7 mouse cellular contexts compared by ENCODE assay signal in the genomic region with DNA sequence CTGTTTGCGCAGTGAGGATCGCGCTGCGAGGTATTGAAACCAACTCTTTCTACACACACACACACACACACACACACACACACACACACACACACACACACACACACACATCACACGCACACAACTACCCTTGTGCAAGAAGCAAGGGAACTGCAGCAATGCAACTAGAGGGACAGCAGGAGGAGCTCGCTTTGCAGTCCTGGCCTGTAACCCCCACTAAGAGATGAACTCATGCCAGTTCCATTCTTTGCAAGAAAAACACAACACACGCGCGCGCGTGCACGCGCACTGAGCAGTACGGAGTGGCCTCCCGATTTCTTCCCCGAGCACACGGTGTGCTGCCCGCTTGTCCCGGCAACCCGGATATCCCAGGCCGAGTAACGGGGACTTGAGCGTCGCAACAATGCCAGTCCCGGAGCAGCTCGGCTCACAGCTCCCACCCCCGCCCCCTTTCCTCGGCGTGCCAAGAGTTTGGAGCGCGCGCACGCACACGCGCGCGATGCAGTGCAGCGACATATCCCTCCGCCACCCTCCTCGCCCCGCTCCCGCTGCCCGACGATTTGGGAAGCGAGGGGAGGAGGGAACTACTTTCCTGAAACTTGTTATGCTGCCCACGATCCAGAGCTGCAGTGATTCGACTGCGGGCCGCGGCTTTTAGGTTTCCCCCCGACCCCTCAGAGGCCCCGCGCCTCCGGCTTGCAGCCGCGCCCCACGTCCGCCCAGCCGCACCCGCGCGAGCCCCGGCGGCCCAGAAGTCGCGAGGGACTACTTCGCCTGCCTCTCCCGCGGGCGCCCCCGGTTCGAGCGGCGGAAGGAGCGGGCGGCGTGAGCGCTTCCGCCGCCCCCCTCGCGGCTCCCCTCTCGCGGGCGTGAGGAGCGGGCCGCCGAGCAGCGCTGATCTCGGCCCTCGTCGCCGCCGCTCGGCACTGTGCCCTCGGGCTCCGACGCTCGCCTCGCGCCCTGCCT. TPM values are rescaled to one million over a fixed set of nuclear protein-coding genes. Genes with fewer than 3 reads are reported as not detected.
A peak's percentile ranks its signal among the peaks of the same experiment; 100 is the strongest.
DNase-seq lines count a peak whose midpoint lies in the region; ATAC-seq and TF ChIP-seq lines count a peak whose summit lies in the region.

No protein-coding gene starts in this region.

- peak overlapping the region; percentile 78 for H3K4me2 ChIP-seq in intestine, postnatal 0 days (replicated peaks; ENCODE audit: low read depth)
- peak overlapping the region; percentile 76 for H3K4me2 ChIP-seq in midbrain, embryonic 12.5 days (replicated peaks)

- WGBS in embryonic facial prominence, embryonic 10.5 days = under 1% methylated on average over 101 of the region's 101 CpGs
- WGBS in intestine, postnatal 0 days = under 1% methylated on average over 81 of the region's 101 CpGs
- WGBS in midbrain, embryonic 12.5 days = under 1% methylated on average over 99 of the region's 101 CpGs
- WGBS in small intestine, adult 2 months = under 1% methylated on average over 89 of the region's 101 CpGs

- peak; percentile 91 for DNase-seq in adrenal gland, postnatal 10 days
- peak; percentile 94 for DNase-seq in embryonic facial prominence, embryonic 10.5 days (ENCODE audit: low spot score)
- peak; percentile 62 for DNase-seq in gonadal fat pad, adult 2 months (ENCODE audit: low read depth)
- DNase-seq in left cerebral cortex, postnatal 4 days = peak; percentile 94

- TF ChIP-seq CTCF in intestine, postnatal 0 days (IDR thresholded peaks at IDR 0.05; ENCODE audit: low read depth) = peak; percentile 76
- TF ChIP-seq CTCF in small intestine, adult 2 months (IDR thresholded peaks at IDR 0.05; ENCODE audit: extremely low read depth, insufficient read length, insufficient replicate concordance, low read depth, low read length) = peak; percentile 34; the same call in 1 of the 2 replicates

- H3K27ac ChIP-seq in embryonic facial prominence, embryonic 10.5 days (replicated peaks) = peak overlapping the region; percentile 99
- peak overlapping the region; percentile 98 for H3K27ac ChIP-seq in intestine, postnatal 0 days (ENCODE audit: low read depth, low read length)
- peak overlapping the region; percentile 99 for H3K27ac ChIP-seq in midbrain, embryonic 12.5 days (replicated peaks)
- H3K27ac ChIP-seq in small intestine, adult 2 months (ENCODE audit: insufficient read depth, low read depth, low read length) = peak overlapping the region; percentile 87

- H3K9ac ChIP-seq in intestine, postnatal 0 days (ENCODE audit: low read depth, low read length) = peak overlapping the region; percentile 98
- H3K9ac ChIP-seq in midbrain, embryonic 12.5 days (replicated peaks) = peak overlapping the region; percentile 97

- H3K9me3 ChIP-seq in embryonic facial prominence, embryonic 10.5 days = no peaks in the 10 kb centered on the region
- no peaks in the 10 kb centered on the region for H3K9me3 ChIP-seq in intestine, postnatal 0 days (ENCODE audit: control insufficient read depth)
- no peaks in the 10 kb centered on the region for H3K9me3 ChIP-seq in midbrain, embryonic 12.5 days

- peaks cover 35% of the 10 kb centered on the region for H3K4me1 ChIP-seq in embryonic facial prominence, embryonic 10.5 days
- H3K4me1 ChIP-seq in intestine, postnatal 0 days (replicated peaks; ENCODE audit: control insufficient read depth, insufficient read depth, low read length) = peaks cover 7% of the 10 kb centered on the region
- H3K4me1 ChIP-seq in midbrain, embryonic 12.5 days = peaks cover 15% of the 10 kb centered on the region
- H3K4me1 ChIP-seq in small intestine, adult 2 months (ENCODE audit: control insufficient read depth, insufficient read depth, insufficient read length, low read length) = no peaks in the 10 kb centered on the region

- peak; percentile 82 for ATAC-seq in intestine, postnatal 0 days
- ATAC-seq in midbrain, embryonic 12.5 days (ENCODE audit: low FRiP score, low read depth) = peak; percentile 88

- TF ChIP-seq POLR2A in small intestine, adult 2 months (IDR thresholded peaks at IDR 0.05; ENCODE audit: low read depth, low read length) = peak; percentile 58

- intact Hi-C loops in left cerebral cortex, postnatal 4 days (cut with DNase I) = loop anchor here (5.0 kb wide), 3 partner anchors 62 to 223 kb away; no protein-coding TSS in a partner anchor

- no peaks in the 10 kb centered on the region for H3K36me3 ChIP-seq in embryonic facial prominence, embryonic 10.5 days (replicated peaks)
- H3K36me3 ChIP-seq in intestine, postnatal 0 days (ENCODE audit: control insufficient read depth, insufficient read depth) = no peaks in the 10 kb centered on the region
- no peaks in the 10 kb centered on the region for H3K36me3 ChIP-seq in midbrain, embryonic 12.5 days
- H3K36me3 ChIP-seq in small intestine, adult 2 months (ENCODE audit: control insufficient read depth, insufficient read depth, low read length) = no peaks in the 10 kb centered on the region

- peak overlapping the region; percentile 92 for H3K4me3 ChIP-seq in embryonic facial prominence, embryonic 10.5 days
- peak overlapping the region; percentile 95 for H3K4me3 ChIP-seq in intestine, postnatal 0 days (ENCODE audit: low read depth, low read length)
- H3K4me3 ChIP-seq in midbrain, embryonic 12.5 days = peak overlapping the region; percentile 91
- peak overlapping the region; percentile 90 for H3K4me3 ChIP-seq in small intestine, adult 2 months (ENCODE audit: low read depth, low read length)

- no peaks in the 10 kb centered on the region for H3K27me3 ChIP-seq in embryonic facial prominence, embryonic 10.5 days (replicated peaks; ENCODE audit: low read depth, poor library complexity, severe bottlenecking)
- no peaks in the 10 kb centered on the region for H3K27me3 ChIP-seq in intestine, postnatal 0 days (replicated peaks; ENCODE audit: control insufficient read depth, insufficient read depth, low read length)
- 0 out of 2 replicates have a peak, but pooled peaks cover 7% of the 10 kb centered on the region for H3K27me3 ChIP-seq in midbrain, embryonic 12.5 days
- no peaks in the 10 kb centered on the region for H3K27me3 ChIP-seq in small intestine, adult 2 months (ENCODE audit: control insufficient read depth, insufficient read depth, low read length)

RNA-seq across cellular contexts. Expression of a gene that starts 0.6 kb away (rescaled TPM):
- 10 to 100 TPM; 54.5 to 67.9 TPM for total RNA-seq in adrenal gland, postnatal 10 days (2021)
- polyA plus RNA-seq in embryonic facial prominence, embryonic 10.5 days (2016; fragmentation: Nextera tagmentation; extraction: Ambion mirVana) = 13.8 and 14.5 TPM in 2 replicates
- polyA plus RNA-seq in gonadal fat pad, adult 2 months (2012; rRNA removed) = 5.4 and 7.8 TPM in 2 replicates
- polyA plus RNA-seq in intestine, postnatal 0 days (2015; fragmentation: Nextera tagmentation; extraction: Ambion mirVana) = 5.1 and 5.7 TPM in 2 replicates
- 10 to 100 TPM; 53.4 to 58.2 TPM for total RNA-seq in left cerebral cortex, postnatal 4 days (2021)
- polyA plus RNA-seq in midbrain, embryonic 12.5 days (2016; fragmentation: Nextera tagmentation; extraction: Ambion mirVana) = 17.8 and 21.7 TPM in 2 replicates
- polyA plus RNA-seq in small intestine, adult 2 months (2012; rRNA removed) = 1.5 and 1.8 TPM in 2 replicates

Comparison
In these comparisons a context has a peak if more than half of its experiments do, and no peak if none do; other contexts are left out.
1. Peak in every context shown above with its lines: DNase-seq, ATAC-seq, H3K4me3 ChIP-seq and H3K27ac ChIP-seq.